Mouse (Mus musculus): ENCODE data around the gene Olfr455. TPM values are rescaled to one million over a fixed set of nuclear protein-coding genes. Genes with fewer than 3 reads are reported as not detected.

The Olfr455 gene
- polyA plus RNA-seq, 1 experiment from 2014 or later, result not detected

DNA sequence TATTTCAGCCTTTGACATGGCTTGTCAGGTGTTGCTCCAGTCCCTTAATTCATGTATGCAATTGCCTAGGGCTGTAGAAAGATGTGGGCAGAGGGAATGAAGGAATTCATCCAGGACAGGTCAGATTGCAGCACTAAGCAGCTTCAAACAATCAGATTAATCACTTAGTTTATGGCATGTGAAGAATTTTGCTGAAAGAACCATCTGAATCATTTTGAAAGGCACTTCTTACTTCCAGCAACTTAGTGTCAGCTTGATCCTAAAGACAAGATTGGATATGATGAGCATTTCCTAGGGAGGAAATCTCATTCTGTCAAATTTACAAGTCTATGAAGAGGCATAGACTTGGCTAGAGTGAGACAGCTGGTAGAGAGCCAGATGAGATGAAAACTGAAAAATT lies 38.1 kb downstream of the Olfr455 start:
- Histone ChIP-seq H3K4me1 (replicated peaks; ENCODE audit: control insufficient read depth, insufficient read depth, low read length) (no peaks in the 10 kb centered on the region), H3K36me3 (ENCODE audit: control insufficient read depth, insufficient read depth) (no peaks in the 10 kb centered on the region), H3K27ac (ENCODE audit: low read depth, low read length) (no peak overlapping the region), H3K27me3 (replicated peaks; ENCODE audit: control insufficient read depth, insufficient read depth, low read length) (no peaks in the 10 kb centered on the region), H3K4me3 (ENCODE audit: low read depth, low read length) (no peak overlapping the region), H3K9ac (ENCODE audit: low read depth, low read length) (no peak overlapping the region), H3K9me3 (ENCODE audit: control insufficient read depth) (no peaks in the 10 kb centered on the region), H3K4me2 (replicated peaks; ENCODE audit: low read depth) (no peak overlapping the region)
- TF ChIP-seq CTCF (IDR thresholded peaks at IDR 0.05; ENCODE audit: low read depth), result no peak
- ATAC-seq, result no peak

DNA sequence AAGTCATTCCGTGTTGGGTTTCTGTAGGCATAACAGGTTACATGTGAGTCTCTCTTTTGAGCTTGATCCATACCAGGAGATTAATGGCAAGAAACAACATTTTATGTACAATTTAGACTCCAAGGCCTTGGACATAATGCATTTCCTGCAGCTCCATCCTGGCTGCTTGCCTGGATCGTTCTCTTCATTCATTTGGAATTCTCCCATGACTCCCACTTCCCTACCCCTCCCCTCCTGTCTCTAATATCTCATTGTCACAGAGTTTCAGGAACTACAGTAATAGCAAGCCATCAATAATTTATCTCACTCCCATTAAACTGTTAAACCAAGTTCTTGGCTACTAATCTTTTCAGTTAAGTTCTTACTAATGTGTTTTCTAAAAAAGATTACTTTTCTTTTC lies 43.9 kb downstream of the Olfr455 start:
- TF ChIP-seq CTCF (IDR thresholded peaks at IDR 0.05; ENCODE audit: low read depth), result no peak
- Histone ChIP-seq H3K4me1 (replicated peaks; ENCODE audit: control insufficient read depth, insufficient read depth, low read length) (no peaks in the 10 kb centered on the region), H3K9me3 (ENCODE audit: control insufficient read depth) (no peaks in the 10 kb centered on the region), H3K4me3 (ENCODE audit: low read depth, low read length) (no peak overlapping the region), H3K27ac (ENCODE audit: low read depth, low read length) (no peak overlapping the region), H3K36me3 (ENCODE audit: control insufficient read depth, insufficient read depth) (no peaks in the 10 kb centered on the region), H3K4me2 (replicated peaks; ENCODE audit: low read depth) (no peak overlapping the region), H3K27me3 (replicated peaks; ENCODE audit: control insufficient read depth, insufficient read depth, low read length) (no peaks in the 10 kb centered on the region), H3K9ac (ENCODE audit: low read depth, low read length) (no peak overlapping the region)
- no peak for ATAC-seq
- 73% methylated on average over 2 of the region's 2 CpGs for WGBS

DNA sequence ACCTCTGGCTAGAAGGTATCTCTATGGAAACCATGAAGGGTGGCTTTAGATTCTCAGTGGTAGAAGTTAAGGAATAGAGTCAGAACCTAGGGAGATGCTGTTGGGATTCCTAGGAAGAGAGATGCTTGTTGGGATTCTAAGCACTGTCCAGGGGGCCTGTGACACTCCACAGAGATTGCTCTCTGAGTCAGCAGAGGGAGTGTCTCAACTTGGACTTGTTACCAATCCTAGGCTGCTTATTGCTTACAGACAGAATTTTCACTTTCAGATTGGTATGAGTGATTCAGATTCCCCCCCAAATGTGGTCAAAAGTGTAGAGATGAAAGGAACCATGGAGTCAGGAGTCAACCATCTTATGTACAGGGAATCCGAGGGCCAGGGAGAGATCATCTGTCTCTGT lies 57.7 kb downstream of the Olfr455 start:
- ATAC-seq, result no peak
- no peak overlapping the region for H3K27ac ChIP-seq (ENCODE audit: low read depth, low read length)
- WGBS, result 68% methylated on average over 1 of the region's 1 CpGs

DNA sequence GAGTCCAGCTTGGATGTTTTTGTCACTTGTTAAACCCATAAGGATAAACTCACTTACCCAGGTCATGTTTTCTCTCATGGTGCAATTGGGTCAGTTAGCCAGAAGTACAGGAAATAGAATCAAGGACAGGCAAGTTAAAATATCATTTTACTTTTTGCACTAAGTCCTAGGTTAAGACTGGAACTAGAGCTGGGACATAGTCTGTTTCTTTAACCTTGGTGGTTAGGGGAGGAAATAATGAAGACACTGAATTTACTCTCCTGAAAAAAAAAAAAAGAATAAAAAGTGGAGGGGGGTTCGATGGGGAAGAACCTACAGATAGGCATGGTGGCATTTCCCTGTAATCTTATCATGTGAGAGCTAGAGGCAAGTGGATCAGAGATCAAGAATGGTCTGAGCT lies 60.3 kb downstream of the Olfr455 start, which contains the start of gene Olfr456:
Gene Olfr456 (minus strand): TSS at position 101 of the 400 bp plus-strand sequence.
- no peak within 1 kb of the TSS for H3K9ac ChIP-seq (ENCODE audit: low read depth, low read length)
- no peaks in the 10 kb centered on the region for H3K9me3 ChIP-seq (ENCODE audit: control insufficient read depth)
- no peaks in the 10 kb centered on the region for H3K4me1 ChIP-seq (replicated peaks; ENCODE audit: control insufficient read depth, insufficient read depth, low read length)
- H3K4me3 ChIP-seq (ENCODE audit: low read depth, low read length), result no peak within 1 kb of the TSS
- 79% methylated on average over 1 of the region's 1 CpGs for WGBS
- H3K27me3 ChIP-seq (replicated peaks; ENCODE audit: control insufficient read depth, insufficient read depth, low read length), result no peaks in the 10 kb centered on the region
- no peak within 1 kb of the TSS for H3K27ac ChIP-seq (ENCODE audit: low read depth, low read length)
- no peak for TF ChIP-seq CTCF (IDR thresholded peaks at IDR 0.05; ENCODE audit: low read depth)
- ATAC-seq, result no peak
- no peak within 1 kb of the TSS for H3K4me2 ChIP-seq (replicated peaks; ENCODE audit: low read depth)
- H3K36me3 ChIP-seq (ENCODE audit: control insufficient read depth, insufficient read depth), result no peaks in the 10 kb centered on the region

More for the DNA sequence above, 57.7 kb downstream of the Olfr455 start:
- no peak overlapping the region for H3K4me3 ChIP-seq (ENCODE audit: low read depth, low read length)
- H3K4me1 ChIP-seq (replicated peaks; ENCODE audit: control insufficient read depth, insufficient read depth, low read length), result no peaks in the 10 kb centered on the region
- no peak overlapping the region for H3K9ac ChIP-seq (ENCODE audit: low read depth, low read length)
- no peaks in the 10 kb centered on the region for H3K9me3 ChIP-seq (ENCODE audit: control insufficient read depth)
- H3K36me3 ChIP-seq (ENCODE audit: control insufficient read depth, insufficient read depth), result no peaks in the 10 kb centered on the region
- H3K27me3 ChIP-seq (replicated peaks; ENCODE audit: control insufficient read depth, insufficient read depth, low read length), result no peaks in the 10 kb centered on the region
- TF ChIP-seq CTCF (IDR thresholded peaks at IDR 0.05; ENCODE audit: low read depth), result no peak
- no peak overlapping the region for H3K4me2 ChIP-seq (replicated peaks; ENCODE audit: low read depth)

Other genes with a start within 250 kb of the Olfr455 start
- gene Fam131b, start 222.9 kb downstream of the Olfr455 start, polyA plus RNA-seq (2015; fragmentation: Nextera tagmentation; extraction: Ambion mirVana), result 0.05 and 0.12 TPM in 2 replicates
- gene Zyx, start 198.0 kb downstream of the Olfr455 start, polyA plus RNA-seq (2015; fragmentation: Nextera tagmentation; extraction: Ambion mirVana), result 50.9 and 54.8 TPM in 2 replicates
- gene Epha1, start 174.3 kb downstream of the Olfr455 start, polyA plus RNA-seq (2015; fragmentation: Nextera tagmentation; extraction: Ambion mirVana), result 13.3 and 13.7 TPM in 2 replicates
- not detected in 2 replicates for gene Tas2r143, start 147.3 kb downstream of the Olfr455 start, polyA plus RNA-seq (2015; fragmentation: Nextera tagmentation; extraction: Ambion mirVana)
- gene Tas2r135, start 142.2 kb downstream of the Olfr455 start, polyA plus RNA-seq (2015; fragmentation: Nextera tagmentation; extraction: Ambion mirVana), result not detected in 2 replicates
- not detected in 2 replicates for gene Tas2r126, start 113.1 kb downstream of the Olfr455 start, polyA plus RNA-seq (2015; fragmentation: Nextera tagmentation; extraction: Ambion mirVana)
- gene Olfr458, start 82.4 kb downstream of the Olfr455 start, polyA plus RNA-seq (2015; fragmentation: Nextera tagmentation; extraction: Ambion mirVana), result not detected in 2 replicates
- gene Olfr457, start 71.3 kb downstream of the Olfr455 start, polyA plus RNA-seq (2015; fragmentation: Nextera tagmentation; extraction: Ambion mirVana), result not detected in 2 replicates
- gene Olfr456, start 60.4 kb downstream of the Olfr455 start, polyA plus RNA-seq (2015; fragmentation: Nextera tagmentation; extraction: Ambion mirVana), result not detected in 2 replicates
- not detected in 2 replicates for gene Tcaf3, start 50.1 kb upstream of the Olfr455 start, polyA plus RNA-seq (2015; fragmentation: Nextera tagmentation; extraction: Ambion mirVana)
- gene Tcaf2, start 97.7 kb upstream of the Olfr455 start, polyA plus RNA-seq (2015; fragmentation: Nextera tagmentation; extraction: Ambion mirVana), result 2.4 and 3.4 TPM in 2 replicates
- 18.6 and 19.9 TPM in 2 replicates for gene Tcaf1, start 162.5 kb upstream of the Olfr455 start, polyA plus RNA-seq (2015; fragmentation: Nextera tagmentation; extraction: Ambion mirVana)
- not detected in 2 replicates for gene Olfr453, start 191.8 kb upstream of the Olfr455 start, polyA plus RNA-seq (2015; fragmentation: Nextera tagmentation; extraction: Ambion mirVana)
- not detected in 2 replicates for gene Olfr38, start 208.8 kb upstream of the Olfr455 start, polyA plus RNA-seq (2015; fragmentation: Nextera tagmentation; extraction: Ambion mirVana)
- gene Olfr452, start 237.5 kb upstream of the Olfr455 start, polyA plus RNA-seq (2015; fragmentation: Nextera tagmentation; extraction: Ambion mirVana), result not detected in 2 replicates

Data from intestine, postnatal 0 days (tissue).